Mouse (Mus musculus) midbrain, postnatal 0 days (tissue): ENCODE data around the gene Elac2. TPM values are rescaled to one million over a fixed set of nuclear protein-coding genes. Genes with fewer than 3 reads are reported as not detected.

ENCODE experiments used
- ATAC-seq: fragments of 200-750 bp; cut with Nextera tagmentation; 2 replicates; pipeline ENCODE4 v1.8.0; 2017; ENCODE audit warnings: moderate number of reproducible peaks, mild to moderate bottlenecking, moderate TSS enrichment, moderate library complexity; ENCODE audit not compliant: low FRiP score
- DNase-seq: peaks from one replicate; pipeline ENCODE4 v3.0.0-alpha.2; 2015; ENCODE audit warnings: low spot score
- H3K27ac ChIP-seq: fragments of 300-500 bp; sonication (generic); 2 replicates; pipeline ENCODE4 v1.5.1; 2014; ENCODE audit warnings: low read depth, mild to moderate bottlenecking, low read length, mixed read lengths
- H3K27me3 ChIP-seq: fragments of 300-500 bp; sonication (generic); 2 replicates; pipeline ENCODE4 v1.6.1; 2014; ENCODE audit warnings: low read length, control low read depth, mixed read lengths; ENCODE audit not compliant: insufficient read depth
- H3K36me3 ChIP-seq: fragments of 300-500 bp; sonication (generic); 2 replicates; pipeline ENCODE4 v1.6.1; 2014; ENCODE audit warnings: low read length, control low read depth, mixed read lengths; ENCODE audit not compliant: insufficient read depth
- H3K4me1 ChIP-seq: fragments of 300-500 bp; sonication (generic); 2 replicates; pipeline ENCODE4 v1.6.1; 2014; ENCODE audit warnings: mild to moderate bottlenecking, control low read depth, antibody characterized with exemption, low read length, mixed read lengths; ENCODE audit not compliant: insufficient read depth
- H3K4me2 ChIP-seq: fragments of 300-500 bp; sonication (generic); 2 replicates; pipeline ENCODE4 v1.6.1; 2014; ENCODE audit warnings: low read depth, mild to moderate bottlenecking, low read length, mixed read lengths; ENCODE audit not compliant: poor library complexity, severe bottlenecking
- H3K4me3 ChIP-seq: fragments of 300-500 bp; sonication (generic); 2 replicates; pipeline ENCODE4 v1.5.1; 2014; ENCODE audit warnings: low read depth, mild to moderate bottlenecking, low read length, moderate library complexity
- H3K9ac ChIP-seq: fragments of 300-500 bp; sonication (generic); replicated peaks from 2 replicates; pipeline ENCODE4 v1.6.1; 2014; ENCODE audit warnings: mild to moderate bottlenecking, low read length, moderate library complexity, mixed read lengths; ENCODE audit not compliant: poor library complexity, severe bottlenecking
- H3K9me3 ChIP-seq: fragments of 300-500 bp; sonication (generic); 2 replicates; pipeline ENCODE4 v1.6.1; 2016; ENCODE audit warnings: low read length, control low read depth
- CTCF ChIP-seq: IDR thresholded peaks from 2 replicates; pipeline ENCODE4 v1.5.1; 2016; ENCODE audit warnings: antibody characterized with exemption, mild to moderate bottlenecking
- WGBS: fragments of 180-500 bp; shearing (Covaris S2); extraction: QIAGEN DNeasy Blood & Tissue Kit; methylation state at CpG from one replicate; pipeline ENCODE4 v1.1.7; 2014; 5-methylcytosine and 5-hydroxymethylcytosine counted together
- polyA plus RNA-seq: library from polyadenylated mRNA; unstranded; fragments of >200 nt; fragmentation: Nextera tagmentation; extraction: Ambion mirVana; gene quantifications from 2 replicates; pipeline ENCODE4 v1.2.1, GENCODE M21; 2015
- total RNA-seq: library from RNA; depleted of rRNA; stranded (reverse); fragments of >200 nt; gene quantifications from 2 replicates; pipeline ENCODE4 v1.2.3, GENCODE M21; 2014; rRNA removed

Elac2 gene
- total RNA-seq (33.6 and 34.5 TPM in 2 replicates), polyA plus RNA-seq (23.4 TPM in 2 replicates)

DNA sequence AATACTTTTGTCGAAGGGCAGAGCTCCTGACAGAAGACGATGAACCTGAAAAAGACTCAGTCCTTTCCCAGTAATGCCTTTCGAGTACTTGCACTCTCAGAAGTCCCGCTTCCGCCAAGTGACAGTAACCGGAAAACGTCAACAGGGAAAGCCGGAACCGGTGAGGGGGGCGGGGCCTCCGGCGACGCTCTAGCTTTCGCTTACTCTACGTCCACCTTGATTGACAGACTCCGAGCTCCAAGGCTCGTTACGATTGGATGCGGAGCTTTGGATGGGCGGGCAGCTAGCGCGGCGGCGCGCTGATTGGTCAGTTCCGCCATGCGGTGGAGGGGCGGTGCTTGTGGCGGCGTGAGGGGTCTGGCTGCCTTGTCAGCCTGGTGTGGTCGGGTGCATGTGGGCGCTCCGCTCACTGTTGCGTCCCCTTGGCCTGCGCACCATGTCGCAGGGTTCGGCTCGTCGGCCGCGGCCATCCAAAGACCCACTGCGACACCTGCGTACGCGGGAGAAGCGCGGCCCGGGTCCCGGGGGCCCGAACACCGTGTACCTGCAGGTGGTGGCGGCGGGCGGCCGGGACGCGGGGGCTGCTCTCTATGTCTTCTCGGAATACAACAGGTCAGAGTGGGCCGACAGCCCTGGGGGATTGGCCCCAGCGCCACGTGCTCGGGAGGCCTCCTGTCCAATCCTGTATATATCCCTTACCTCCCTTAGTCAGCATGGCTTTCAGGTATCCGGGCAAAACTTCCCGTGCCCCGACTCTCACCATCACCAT is at the start of gene Elac2:
TSS of gene Elac2 (plus strand) at position 319 of the 769 bp plus-strand sequence.
- Histone ChIP-seq H3K4me1 (no peaks in the 10 kb centered on the region), H3K27ac (0 out of 2 replicates have a peak within 1 kb of the TSS, but pooled peaks have one; percentile 51), H3K9ac (peak within 1 kb of the TSS; percentile 70), H3K4me2 (peak within 1 kb of the TSS; percentile 80), H3K27me3 (peaks cover 6% of the 10 kb centered on the region; the same call in 1 of the 2 replicates), H3K4me3 (peak within 1 kb of the TSS; percentile 73), H3K9me3 (no peaks in the 10 kb centered on the region), H3K36me3 (peaks cover 20% of the 10 kb centered on the region)
- under 1% methylated on average over 63 of the region's 65 CpGs for WGBS
- no peak for TF ChIP-seq CTCF
- ATAC-seq: peak; percentile 100
- DNase-seq: peak; percentile 99

DNA sequence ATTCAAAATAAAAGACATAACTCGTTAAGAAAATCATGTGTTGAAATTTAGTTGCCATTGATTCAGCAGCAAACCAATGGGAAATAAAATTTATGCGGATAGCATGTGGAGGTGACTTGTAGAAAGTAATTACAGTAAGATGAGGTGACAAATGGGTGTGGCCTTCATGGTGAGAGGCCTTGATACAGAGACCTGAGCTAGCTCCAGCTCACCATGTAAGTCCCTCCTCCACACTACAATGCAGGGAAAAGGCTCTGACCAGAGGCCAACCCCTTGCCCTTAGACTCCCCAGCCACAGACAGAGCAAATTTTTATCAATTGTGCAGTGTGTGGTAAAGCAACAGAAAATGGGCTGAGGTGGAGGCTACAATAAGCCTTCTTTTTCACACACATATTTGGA is 49.7 kb upstream of the Elac2 start:
- H3K4me3 ChIP-seq: no peak overlapping the region
- WGBS: 96% methylated on average over 2 of the region's 2 CpGs
- no peaks in the 10 kb centered on the region for H3K27me3 ChIP-seq
- ATAC-seq (no peak), DNase-seq (no peak)
- H3K9me3 ChIP-seq: no peaks in the 10 kb centered on the region
- no peaks in the 10 kb centered on the region for H3K36me3 ChIP-seq
- H3K4me2 ChIP-seq: no peak overlapping the region
- no peaks in the 10 kb centered on the region for H3K4me1 ChIP-seq
- no peak overlapping the region for H3K27ac ChIP-seq
- H3K9ac ChIP-seq: no peak overlapping the region
- TF ChIP-seq CTCF: no peak

DNA sequence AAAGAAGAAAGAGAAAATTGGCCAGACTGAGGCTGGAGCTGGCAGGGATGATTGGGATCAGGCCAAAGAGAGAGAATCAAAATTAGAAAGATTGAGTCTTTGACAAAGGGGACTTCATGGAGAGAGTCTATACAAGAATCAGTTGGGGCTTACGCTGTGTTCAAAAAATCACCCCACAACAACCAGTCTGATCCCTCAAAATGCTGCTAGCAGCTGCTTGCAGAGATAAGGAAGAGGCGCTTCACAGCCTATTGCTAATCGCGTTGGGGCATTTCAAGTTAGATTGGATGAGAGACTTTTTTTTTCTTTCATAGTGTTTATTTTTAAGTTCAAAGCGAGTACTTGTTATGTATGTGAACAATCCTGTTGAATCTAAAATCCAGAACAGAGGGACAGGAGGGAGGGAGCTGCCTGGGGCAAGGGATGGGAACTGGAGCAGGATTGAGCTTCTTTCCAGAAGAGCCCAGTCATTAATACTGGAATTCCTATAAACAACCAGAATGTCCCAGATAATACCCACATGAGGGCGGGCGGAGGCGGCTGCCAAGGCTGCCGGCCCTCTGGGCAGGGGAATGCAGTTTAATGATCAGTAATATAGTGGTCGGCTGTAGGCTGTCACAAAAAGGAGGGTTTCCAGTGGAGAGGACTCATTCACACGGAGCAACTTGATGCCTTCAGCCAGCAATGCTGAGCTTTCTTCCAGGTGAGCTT is 47.6 kb upstream of the Elac2 start:
- no peak overlapping the region for H3K4me3 ChIP-seq
- DNase-seq (no peak), ATAC-seq (no peak)
- no peaks in the 10 kb centered on the region for H3K4me1 ChIP-seq
- 38% methylated on average over 11 of the region's 11 CpGs for WGBS
- H3K9me3 ChIP-seq: no peaks in the 10 kb centered on the region
- H3K36me3 ChIP-seq: no peaks in the 10 kb centered on the region
- H3K27ac ChIP-seq: no peak overlapping the region
- no peak for TF ChIP-seq CTCF
- no peak overlapping the region for H3K4me2 ChIP-seq
- no peaks in the 10 kb centered on the region for H3K27me3 ChIP-seq
- H3K9ac ChIP-seq: no peak overlapping the region

DNA sequence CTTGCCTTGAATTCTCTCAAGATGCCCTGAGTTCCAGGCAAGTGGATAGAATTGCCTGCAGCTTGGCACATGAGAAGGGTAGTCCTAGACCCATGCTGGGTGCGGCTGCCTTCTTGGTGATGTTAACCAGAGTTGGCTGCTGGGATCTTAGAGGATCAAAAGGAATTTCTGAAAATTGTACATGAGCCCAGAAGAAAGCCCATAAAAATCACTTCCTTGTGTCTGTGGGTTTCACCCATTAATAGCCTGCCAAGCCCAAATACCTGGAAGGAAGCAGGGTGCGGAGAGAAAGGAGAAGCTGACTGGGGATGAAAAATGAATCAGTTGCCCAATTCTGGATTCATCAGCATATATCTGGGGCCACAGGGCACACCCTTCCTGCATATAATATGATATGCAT is 41.6 kb upstream of the Elac2 start:
- Histone ChIP-seq H3K9me3 (no peaks in the 10 kb centered on the region), H3K27ac (no peak overlapping the region), H3K36me3 (no peaks in the 10 kb centered on the region), H3K4me2 (no peak overlapping the region), H3K27me3 (no peaks in the 10 kb centered on the region), H3K4me1 (no peaks in the 10 kb centered on the region), H3K9ac (no peak overlapping the region), H3K4me3 (no peak overlapping the region)
- 89% methylated on average over 2 of the region's 2 CpGs for WGBS
- ATAC-seq (no peak), DNase-seq (no peak)
- TF ChIP-seq CTCF: no peak

DNA sequence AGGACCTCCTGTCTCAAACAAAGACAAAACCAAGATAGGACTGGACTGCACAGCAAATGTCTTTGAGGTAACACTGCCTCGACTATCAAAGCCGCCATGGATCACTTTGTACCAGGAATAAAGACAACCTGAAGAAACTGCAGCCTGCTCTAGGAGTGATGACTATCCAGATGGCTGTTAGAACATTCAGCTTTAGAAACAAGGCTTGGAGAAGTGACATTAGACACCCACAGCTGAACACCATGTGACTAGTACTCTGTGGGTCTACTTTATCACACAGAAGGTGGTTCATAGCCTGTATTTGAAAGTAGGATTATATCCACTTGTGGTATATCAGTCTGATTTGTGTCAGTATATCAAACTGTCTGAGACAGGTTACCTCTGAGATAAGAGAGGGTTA is 37.6 kb upstream of the Elac2 start:
- Histone ChIP-seq H3K9me3 (no peaks in the 10 kb centered on the region), H3K9ac (no peak overlapping the region), H3K4me2 (no peak overlapping the region), H3K27me3 (no peaks in the 10 kb centered on the region), H3K27ac (no peak overlapping the region), H3K4me3 (no peak overlapping the region), H3K36me3 (no peaks in the 10 kb centered on the region), H3K4me1 (no peaks in the 10 kb centered on the region)
- DNase-seq (no peak), ATAC-seq (no peak)
- WGBS: 94% methylated on average over 2 of the region's 2 CpGs
- no peak for TF ChIP-seq CTCF

DNA sequence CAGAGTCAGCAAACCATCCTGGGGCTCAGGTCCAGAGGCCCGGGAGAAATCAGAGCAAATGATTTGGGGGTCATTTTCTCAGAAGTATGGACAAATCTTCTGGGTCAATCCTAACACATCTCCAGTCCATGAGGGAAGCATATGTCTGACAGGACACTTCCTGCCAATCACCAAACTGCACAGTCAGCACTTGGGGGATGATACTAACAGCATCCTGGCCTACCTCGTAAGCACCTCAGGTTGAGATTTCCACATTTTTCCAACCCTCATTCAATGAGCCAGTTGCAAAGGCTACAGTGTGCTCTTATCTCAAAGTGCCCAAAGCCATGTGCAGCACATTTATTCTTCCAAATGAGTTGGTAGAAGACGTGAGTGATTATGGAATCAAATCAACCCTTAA is 29.1 kb upstream of the Elac2 start:
- WGBS: 92% methylated on average over 3 of the region's 3 CpGs
- H3K9me3 ChIP-seq: no peaks in the 10 kb centered on the region
- H3K9ac ChIP-seq: no peak overlapping the region
- no peak overlapping the region for H3K4me3 ChIP-seq
- H3K27me3 ChIP-seq: no peaks in the 10 kb centered on the region
- H3K36me3 ChIP-seq: no peaks in the 10 kb centered on the region
- no peak overlapping the region for H3K4me2 ChIP-seq
- no peaks in the 10 kb centered on the region for H3K4me1 ChIP-seq
- no peak overlapping the region for H3K27ac ChIP-seq
- ATAC-seq (no peak), DNase-seq (no peak)
- no peak for TF ChIP-seq CTCF
